Mouse (Mus musculus) kidney, embryonic 15.5 days (tissue): ENCODE results near the gene Adgrv1. TPM values are rescaled to one million over a fixed set of nuclear protein-coding genes. Genes with fewer than 3 reads are reported as not detected.

Source experiments
- ATAC-seq: fragments of 200-750 bp; cut with Nextera tagmentation; replicated peaks from 2 replicates; pipeline ENCODE4 v1.8.0; 2017; ENCODE audit warnings: moderate TSS enrichment; ENCODE audit not compliant: low FRiP score
- H3K27ac ChIP-seq: fragments of 300-500 bp; sonication (generic); 2 replicates; pipeline ENCODE4 v1.5.1; 2015; ENCODE audit warnings: mild to moderate bottlenecking, inconsistent platforms
- H3K27me3 ChIP-seq: fragments of 300-500 bp; sonication (generic); 2 replicates; pipeline ENCODE4 v1.6.1; 2015; ENCODE audit warnings: inconsistent platforms
- H3K36me3 ChIP-seq: fragments of 300-500 bp; sonication (generic); 2 replicates; pipeline ENCODE4 v1.6.1; 2015; ENCODE audit warnings: inconsistent platforms
- H3K4me1 ChIP-seq: fragments of 300-500 bp; sonication (generic); 2 replicates; pipeline ENCODE4 v1.6.1; 2015; ENCODE audit warnings: inconsistent platforms
- H3K4me2 ChIP-seq: fragments of 300-500 bp; sonication (generic); 2 replicates; pipeline ENCODE4 v1.6.1; 2015; ENCODE audit warnings: moderate library complexity, mild to moderate bottlenecking, inconsistent platforms
- H3K4me3 ChIP-seq: fragments of 300-500 bp; sonication (generic); replicated peaks from 2 replicates; pipeline ENCODE4 v1.5.1; 2015; ENCODE audit warnings: mild to moderate bottlenecking, inconsistent platforms
- H3K9ac ChIP-seq: fragments of 300-500 bp; sonication (generic); 2 replicates; pipeline ENCODE4 v1.6.1; 2015; ENCODE audit warnings: mild to moderate bottlenecking, inconsistent platforms
- H3K9me3 ChIP-seq: fragments of 300-500 bp; sonication (generic); replicated peaks from 2 replicates; pipeline ENCODE4 v1.6.1; 2016; ENCODE audit warnings: inconsistent platforms
- WGBS: fragments of 180-500 bp; shearing (Covaris S2); methylation state at CpG from one replicate; pipeline ENCODE4 v1.1.7; 2015; ENCODE audit warnings: mixed read lengths; 5-methylcytosine and 5-hydroxymethylcytosine counted together
- polyA plus RNA-seq: library from polyadenylated mRNA; unstranded; fragments of >200 nt; fragmentation: Nextera tagmentation; extraction: Ambion mirVana; gene quantifications from 2 replicates; pipeline ENCODE4 v1.2.1, GENCODE M21; 2015

Adgrv1 gene
- polyA plus RNA-seq, 1 experiment from 2014 or later, result 4.3 TPM

- Histone ChIP-seq H3K27me3 (no peaks in the 10 kb centered on the region), H3K36me3 (no peaks in the 10 kb centered on the region), H3K4me3 (no peak overlapping the region), H3K4me1 (peaks cover 4% of the 10 kb centered on the region; the same call in 1 of the 2 replicates), H3K4me2 (no peak overlapping the region), H3K27ac (no peak overlapping the region), H3K9ac (no peak overlapping the region), H3K9me3 (no peaks in the 10 kb centered on the region)
- no peak for ATAC-seq
- 87% methylated on average over 5 of the region's 5 CpGs for WGBS
These were observed 278.4 kb downstream of the Adgrv1 start for GRCm38 (mm10) chr13:81354587-81354986.

- no peak overlapping the region for H3K4me3 ChIP-seq
- WGBS, result 54% methylated on average over 11 of the region's 11 CpGs
- H3K4me1 ChIP-seq, result peaks cover 4% of the 10 kb centered on the region; the same call in 1 of the 2 replicates
- no peaks in the 10 kb centered on the region for H3K36me3 ChIP-seq
- H3K4me2 ChIP-seq, result 0 out of 2 replicates have a peak overlapping the region, but pooled peaks have one; percentile 34
- H3K27me3 ChIP-seq, result no peaks in the 10 kb centered on the region
- peak; percentile 55 for ATAC-seq
- H3K9ac ChIP-seq, result no peak overlapping the region
- H3K9me3 ChIP-seq, result no peaks in the 10 kb centered on the region
- peak overlapping the region; percentile 82 for H3K27ac ChIP-seq
These were observed 280.7 kb downstream of the Adgrv1 start for GRCm38 (mm10) chr13:81352296-81352695.

GRCm38 (mm10) chr13:81351462-81352155 lies 281.3 kb downstream of the Adgrv1 start:
- 49% methylated on average over 14 of the region's 14 CpGs for WGBS
- ATAC-seq, result peak; percentile 90
- Histone ChIP-seq H3K27ac (peak overlapping the region; percentile 82), H3K4me1 (peaks cover 4% of the 10 kb centered on the region; the same call in 1 of the 2 replicates), H3K9me3 (no peaks in the 10 kb centered on the region), H3K4me2 (peak overlapping the region; percentile 34), H3K27me3 (no peaks in the 10 kb centered on the region), H3K9ac (no peak overlapping the region), H3K4me3 (no peak overlapping the region), H3K36me3 (no peaks in the 10 kb centered on the region)

GRCm38 (mm10) chr13:81347261-81347980 lies 285.5 kb downstream of the Adgrv1 start:
- no peak overlapping the region for H3K27ac ChIP-seq
- ATAC-seq, result no peak
- H3K36me3 ChIP-seq, result no peaks in the 10 kb centered on the region
- H3K4me3 ChIP-seq, result no peak overlapping the region
- H3K9me3 ChIP-seq, result no peaks in the 10 kb centered on the region
- H3K9ac ChIP-seq, result no peak overlapping the region
- 83% methylated on average over 15 of the region's 15 CpGs for WGBS
- H3K4me2 ChIP-seq, result no peak overlapping the region
- H3K4me1 ChIP-seq, result peaks cover 4% of the 10 kb centered on the region; the same call in 1 of the 2 replicates
- no peaks in the 10 kb centered on the region for H3K27me3 ChIP-seq

GRCm38 (mm10) chr13:81342987-81343596 lies 289.9 kb downstream of the Adgrv1 start:
- Histone ChIP-seq H3K27me3 (no peaks in the 10 kb centered on the region), H3K9ac (no peak overlapping the region), H3K27ac (no peak overlapping the region), H3K36me3 (no peaks in the 10 kb centered on the region), H3K4me2 (no peak overlapping the region), H3K4me3 (no peak overlapping the region), H3K9me3 (no peaks in the 10 kb centered on the region), H3K4me1 (no peaks in the 10 kb centered on the region)
- ATAC-seq, result no peak
- 73% methylated on average over 2 of the region's 2 CpGs for WGBS

GRCm38 (mm10) chr13:81335241-81335640 lies 297.7 kb downstream of the Adgrv1 start:
- H3K27ac ChIP-seq, result no peak overlapping the region
- peaks cover 8% of the 10 kb centered on the region; the same call in 1 of the 2 replicates for H3K4me1 ChIP-seq
- 79% methylated on average over 1 of the region's 1 CpGs for WGBS
- H3K27me3 ChIP-seq, result no peaks in the 10 kb centered on the region
- no peak overlapping the region for H3K9ac ChIP-seq
- H3K36me3 ChIP-seq, result no peaks in the 10 kb centered on the region
- no peaks in the 10 kb centered on the region for H3K9me3 ChIP-seq
- ATAC-seq, result no peak
- no peak overlapping the region for H3K4me2 ChIP-seq
- no peak overlapping the region for H3K4me3 ChIP-seq

- no peaks in the 10 kb centered on the region for H3K36me3 ChIP-seq
- no peaks in the 10 kb centered on the region for H3K27me3 ChIP-seq
- H3K9ac ChIP-seq, result no peak overlapping the region
- H3K4me1 ChIP-seq, result peaks cover 8% of the 10 kb centered on the region; the same call in 1 of the 2 replicates
- 10% methylated on average over 3 of the region's 3 CpGs for WGBS
- H3K9me3 ChIP-seq, result no peaks in the 10 kb centered on the region
- H3K27ac ChIP-seq, result 0 out of 2 replicates have a peak overlapping the region, but pooled peaks have one; percentile 19
- no peak overlapping the region for H3K4me2 ChIP-seq
- H3K4me3 ChIP-seq, result no peak overlapping the region
- ATAC-seq, result peak; percentile 87
These were observed 300.9 kb downstream of the Adgrv1 start for GRCm38 (mm10) chr13:81332018-81332417.

GRCm38 (mm10) chr13:81329762-81330161 lies 303.2 kb downstream of the Adgrv1 start:
- 84% methylated on average over 5 of the region's 5 CpGs for WGBS
- Histone ChIP-seq H3K36me3 (no peaks in the 10 kb centered on the region), H3K9ac (no peak overlapping the region), H3K4me1 (peaks cover 8% of the 10 kb centered on the region; the same call in 1 of the 2 replicates), H3K27ac (no peak overlapping the region), H3K4me3 (no peak overlapping the region), H3K27me3 (no peaks in the 10 kb centered on the region), H3K4me2 (no peak overlapping the region), H3K9me3 (no peaks in the 10 kb centered on the region)
- no peak for ATAC-seq

- Histone ChIP-seq H3K4me1 (peaks cover 8% of the 10 kb centered on the region; the same call in 1 of the 2 replicates), H3K27me3 (no peaks in the 10 kb centered on the region), H3K27ac (no peak overlapping the region), H3K4me3 (no peak overlapping the region), H3K9ac (no peak overlapping the region), H3K4me2 (no peak overlapping the region), H3K9me3 (no peaks in the 10 kb centered on the region), H3K36me3 (no peaks in the 10 kb centered on the region)
- ATAC-seq, result no peak
- 90% methylated on average over 1 of the region's 1 CpGs for WGBS
These were observed 304.8 kb downstream of the Adgrv1 start for GRCm38 (mm10) chr13:81328181-81328580.

GRCm38 (mm10) chr13:81325606-81326215 lies 307.2 kb downstream of the Adgrv1 start:
- no peaks in the 10 kb centered on the region for H3K27me3 ChIP-seq
- H3K9ac ChIP-seq, result no peak overlapping the region
- no peak overlapping the region for H3K27ac ChIP-seq
- no peak overlapping the region for H3K4me3 ChIP-seq
- H3K4me1 ChIP-seq, result no peaks in the 10 kb centered on the region
- WGBS, result 88% methylated on average over 2 of the region's 2 CpGs
- no peaks in the 10 kb centered on the region for H3K9me3 ChIP-seq
- no peak overlapping the region for H3K4me2 ChIP-seq
- ATAC-seq, result 0 out of 2 replicates have a peak, but pooled peaks have one; percentile 62
- no peaks in the 10 kb centered on the region for H3K36me3 ChIP-seq

- no peak overlapping the region for H3K4me3 ChIP-seq
- no peak overlapping the region for H3K27ac ChIP-seq
- no peak overlapping the region for H3K4me2 ChIP-seq
- H3K36me3 ChIP-seq, result no peaks in the 10 kb centered on the region
- no peak overlapping the region for H3K9ac ChIP-seq
- no peak for ATAC-seq
- WGBS, result 83% methylated on average over 3 of the region's 3 CpGs
- no peaks in the 10 kb centered on the region for H3K27me3 ChIP-seq
- H3K9me3 ChIP-seq, result no peaks in the 10 kb centered on the region
- no peaks in the 10 kb centered on the region for H3K4me1 ChIP-seq
These were observed 309.2 kb downstream of the Adgrv1 start for GRCm38 (mm10) chr13:81323546-81324316.
